Mouse (Mus musculus): ENCODE data around the gene Olfr1338. TPM values are rescaled to one million over a fixed set of nuclear protein-coding genes. Genes with fewer than 3 reads are reported as not detected.

Gene Olfr1338
- total and polyA plus RNA-seq, 3 experiments = not detected

DNA sequence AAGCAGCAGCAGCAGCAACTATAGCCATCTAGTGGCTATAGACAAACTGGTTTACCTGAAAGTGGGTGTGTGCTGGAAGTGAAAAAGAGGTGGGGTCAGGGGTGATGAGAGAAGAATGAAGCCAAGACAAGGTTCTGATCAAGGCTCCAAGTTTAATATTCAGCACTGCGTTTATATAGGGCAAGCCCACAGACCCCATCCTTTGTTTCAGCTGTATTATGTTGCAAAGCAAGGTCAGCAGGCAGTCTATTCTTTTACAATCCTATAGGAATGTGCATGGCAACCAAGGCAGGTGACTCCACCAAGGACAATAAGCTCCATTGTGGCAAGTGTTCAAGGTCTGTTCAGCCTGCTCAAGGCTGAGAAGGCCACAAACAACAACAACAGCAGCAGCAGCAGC lies 46.9 kb downstream of the Olfr1338 start:
- Histone ChIP-seq H3K9ac (ENCODE audit: insufficient read depth, low read depth) (no peak overlapping the region), H3K27me3 (replicated peaks) (peaks cover 63% of the 10 kb centered on the region), H3K27ac (ENCODE audit: insufficient read depth, low read depth) (no peak overlapping the region), H3K36me3 (replicated peaks in 1 of 2; ENCODE audit: control insufficient read depth in 1 of 2, insufficient read depth in 1 of 2, low read length in 1 of 2) (no peaks in the 10 kb centered on the region), H3K9me3 (replicated peaks; ENCODE audit: low read length) (peaks cover 4% of the 10 kb centered on the region), H3K79me2 (replicated peaks; ENCODE audit: control insufficient read depth, extremely low read depth, insufficient read depth, poor library complexity, severe bottlenecking) (no peaks in the 10 kb centered on the region), H3K4me1 (ENCODE audit: control insufficient read depth in 1 of 2, insufficient read depth in 2 of 2) (no peaks in the 10 kb centered on the region), H3K4me3 (replicated peaks in 1 of 3; ENCODE audit: low read depth in 2 of 3, low read length in 2 of 3, poor library complexity in 1 of 3) (no peak overlapping the region), H3K4me2 (ENCODE audit: insufficient read depth, low read depth, poor library complexity, severe bottlenecking) (no peak overlapping the region)
- TF ChIP-seq RCOR1 (conservative IDR thresholded peaks at IDR 0.05; ENCODE audit: low read depth, low read length) = no peak
- no peak for TF ChIP-seq ZC3H11A (IDR thresholded peaks at IDR 0.05; ENCODE audit: low read depth, low read length)
- no peak for TF ChIP-seq HCFC1 (IDR thresholded peaks at IDR 0.05; ENCODE audit: low read depth, low read length)
- no peak for TF ChIP-seq ETS1 (conservative IDR thresholded peaks at IDR 0.05; ENCODE audit: low read depth, low read length)
- 0 out of 4 replicates have a peak, but pooled peaks of 1 of the 2 experiments have one; percentile 8 for TF ChIP-seq CTCF (conservative IDR thresholded peaks at IDR 0.05 in 1 of 2, IDR thresholded peaks at IDR 0.05 in 1 of 2; ENCODE audit: low read depth in 2 of 2, low read length in 2 of 2)
- TF ChIP-seq ZKSCAN1 (IDR thresholded peaks at IDR 0.05; ENCODE audit: borderline replicate concordance, low read depth, low read length) = no peak
- no peak for TF ChIP-seq TBP (conservative IDR thresholded peaks at IDR 0.05; ENCODE audit: low read depth, low read length)
- no peak for DNase-seq (ENCODE audit: extremely low read depth)
- dilution Hi-C loops (cut with MboI; ENCODE audit: extremely low pct_ligation_motif_present, extremely low pct_unique_long_range_greater_than_20kb, low sequenced_read_pairs) = no loop called here
- in situ Hi-C loops (cut with MboI; ENCODE audit: low pct_ligation_motif_present, low pct_unique_long_range_greater_than_20kb, low sequenced_read_pairs) = no loop called here

- no peak for TF ChIP-seq USF1 (IDR thresholded peaks at IDR 0.05; ENCODE audit: low read depth, low read length)
- TF ChIP-seq JUN (IDR thresholded peaks at IDR 0.05; ENCODE audit: insufficient read depth, low read depth, low read length) = no peak
- TF ChIP-seq MAFK (IDR thresholded peaks at IDR 0.05; ENCODE audit: insufficient replicate concordance, low read length) = peak; percentile 89
- no peak for TF ChIP-seq MAX (IDR thresholded peaks at IDR 0.05; ENCODE audit: low read length)
- Histone ChIP-seq H3K27me3 (replicated peaks) (peaks cover 72% of the 10 kb centered on the region), H3K4me2 (ENCODE audit: insufficient read depth, low read depth, poor library complexity, severe bottlenecking) (no peak overlapping the region), H3K9me3 (replicated peaks; ENCODE audit: low read length) (peaks cover 4% of the 10 kb centered on the region), H3K4me3 (replicated peaks in 1 of 3; ENCODE audit: low read depth in 2 of 3, low read length in 2 of 3, poor library complexity in 1 of 3) (no peak overlapping the region), H3K9ac (ENCODE audit: insufficient read depth, low read depth) (no peak overlapping the region), H3K79me2 (replicated peaks; ENCODE audit: control insufficient read depth, extremely low read depth, insufficient read depth, poor library complexity, severe bottlenecking) (no peaks in the 10 kb centered on the region), H3K4me1 (ENCODE audit: control insufficient read depth in 1 of 2, insufficient read depth in 2 of 2) (no peaks in the 10 kb centered on the region), H3K36me3 (replicated peaks in 1 of 2; ENCODE audit: control insufficient read depth in 1 of 2, insufficient read depth in 1 of 2, low read length in 1 of 2) (no peaks in the 10 kb centered on the region), H3K27ac (ENCODE audit: insufficient read depth, low read depth) (no peak overlapping the region)
- in situ Hi-C loops (cut with MboI; ENCODE audit: low pct_ligation_motif_present, low pct_unique_long_range_greater_than_20kb, low sequenced_read_pairs) (no loop called here), dilution Hi-C loops (cut with MboI; ENCODE audit: extremely low pct_ligation_motif_present, extremely low pct_unique_long_range_greater_than_20kb, low sequenced_read_pairs) (no loop called here)
- DNase-seq (ENCODE audit: extremely low read depth) = no peak
Measured at GRCm38 (mm10) chr4:118708086-118708485, 50.5 kb downstream of the Olfr1338 start.

GRCm38 (mm10) chr4:118703223-118703622 lies 55.3 kb downstream of the Olfr1338 start, which contains the start of gene Olfr1341:
Gene Olfr1341 (plus strand): TSS chr4:118703523.
- no peaks in the 10 kb centered on the region for H3K79me2 ChIP-seq (replicated peaks; ENCODE audit: control insufficient read depth, extremely low read depth, insufficient read depth, poor library complexity, severe bottlenecking)
- H3K4me3 ChIP-seq (replicated peaks in 1 of 3; ENCODE audit: low read depth in 2 of 3, low read length in 2 of 3, poor library complexity in 1 of 3) = no peak within 1 kb of the TSS
- no peak within 1 kb of the TSS for H3K9ac ChIP-seq (ENCODE audit: insufficient read depth, low read depth)
- H3K36me3 ChIP-seq (replicated peaks in 1 of 2; ENCODE audit: control insufficient read depth in 1 of 2, insufficient read depth in 1 of 2, low read length in 1 of 2) = no peaks in the 10 kb centered on the region
- in situ Hi-C loops (cut with MboI; ENCODE audit: low pct_ligation_motif_present, low pct_unique_long_range_greater_than_20kb, low sequenced_read_pairs) = no loop called here
- H3K9me3 ChIP-seq (replicated peaks; ENCODE audit: low read length) = no peaks in the 10 kb centered on the region
- no peak for DNase-seq (ENCODE audit: extremely low read depth)
- TF ChIP-seq E2F4 (IDR thresholded peaks at IDR 0.05; ENCODE audit: insufficient replicate concordance, low read depth, low read length) (no peak), MAFK (IDR thresholded peaks at IDR 0.05; ENCODE audit: insufficient replicate concordance, low read length) (no peak), JUN (IDR thresholded peaks at IDR 0.05; ENCODE audit: insufficient read depth, low read depth, low read length) (no peak), ETS1 (conservative IDR thresholded peaks at IDR 0.05; ENCODE audit: low read depth, low read length) (no peak), BHLHE40 (IDR thresholded peaks at IDR 0.05; ENCODE audit: low read depth, low read length) (no peak), MEF2A (IDR thresholded peaks at IDR 0.05; ENCODE audit: borderline replicate concordance, low read depth, low read length) (no peak), CHD2 (IDR thresholded peaks at IDR 0.05; ENCODE audit: low read length) (no peak), CTCF (conservative IDR thresholded peaks at IDR 0.05 in 1 of 2, IDR thresholded peaks at IDR 0.05 in 1 of 2; ENCODE audit: low read depth in 2 of 2, low read length in 2 of 2) (no peak)
- H3K4me1 ChIP-seq (ENCODE audit: control insufficient read depth in 1 of 2, insufficient read depth in 2 of 2) = no peaks in the 10 kb centered on the region
- peaks cover 73% of the 10 kb centered on the region for H3K27me3 ChIP-seq (replicated peaks)
- H3K27ac ChIP-seq (ENCODE audit: insufficient read depth, low read depth) = no peak within 1 kb of the TSS
- dilution Hi-C loops (cut with MboI; ENCODE audit: extremely low pct_ligation_motif_present, extremely low pct_unique_long_range_greater_than_20kb, low sequenced_read_pairs) = no loop called here
- H3K4me2 ChIP-seq (ENCODE audit: insufficient read depth, low read depth, poor library complexity, severe bottlenecking) = no peak within 1 kb of the TSS

All from CH12.LX (cell line).